Mouse (Mus musculus): ENCODE results near the gene Xrcc4. TPM values are rescaled to one million over a fixed set of nuclear protein-coding genes. Genes with fewer than 3 reads are reported as not detected.
A peak's percentile ranks its signal among the peaks of the same experiment; 100 is the strongest.
"Not testable (repeated sequence)": the region's sequence is repeated elsewhere in the genome, so short reads cannot be mapped to it uniquely, and the experiment has no call there.

The Xrcc4 gene
- polyA plus RNA-seq (2015; fragmentation: Nextera tagmentation; extraction: Ambion mirVana), result 15.2 and 16.9 TPM in 2 replicates

DNA sequence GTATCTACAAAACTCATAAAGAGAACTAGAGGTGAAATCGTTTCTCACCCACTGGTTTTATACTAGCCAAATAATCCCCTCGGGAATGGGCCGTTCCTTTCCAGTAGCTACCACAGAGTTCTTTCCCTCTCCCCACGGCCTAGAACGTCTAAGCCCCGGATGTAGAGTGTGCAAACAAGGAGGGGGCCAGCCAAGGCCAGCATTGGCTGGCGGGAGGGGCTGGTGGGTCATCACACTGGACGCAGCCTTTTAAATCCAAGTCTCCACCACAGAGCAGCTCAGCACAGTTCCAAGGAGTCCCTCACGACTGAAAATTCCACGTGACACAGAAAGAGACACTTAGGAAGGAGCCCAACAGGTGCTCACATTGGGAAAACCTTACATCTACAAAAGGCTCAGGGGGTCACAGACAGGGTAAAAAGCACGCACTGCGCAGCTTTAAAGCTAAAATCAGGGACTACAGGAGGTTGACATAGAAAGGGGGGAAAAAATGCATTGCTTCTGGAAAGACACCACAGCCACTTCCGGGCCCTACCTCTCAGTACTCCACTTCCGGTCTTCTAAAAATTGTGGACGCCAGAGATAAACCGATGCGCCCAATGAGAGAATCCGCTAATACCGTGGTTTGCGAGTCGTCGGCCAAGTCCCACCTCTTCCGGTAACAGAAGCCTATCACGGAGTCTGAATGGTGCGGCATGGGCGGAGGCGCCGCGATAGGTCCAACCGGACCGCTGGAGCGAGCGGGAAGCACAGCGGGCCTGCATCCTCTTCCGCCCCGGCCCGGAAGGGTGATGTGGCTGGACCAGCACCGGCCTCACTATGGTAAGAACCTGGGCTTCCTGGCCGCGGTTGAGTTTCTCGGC is at the start of gene Xrcc4, which contains the start of gene Tmem167:
Gene Xrcc4, minus strand, starts transcription at position 647 of the 863 bp plus-strand sequence.
Gene Tmem167, plus strand, starts transcription at position 162 of the 863 bp plus-strand sequence.
- ATAC-seq (replicated peaks), result peak; percentile 100
- H3K27me3 ChIP-seq, result no peaks in the 10 kb centered on the region
- WGBS, result 2% methylated on average over 41 of the region's 41 CpGs
- H3K27ac ChIP-seq (replicated peaks), result peak within 1 kb of the TSS; percentile 91
- H3K9me3 ChIP-seq, result no peaks in the 10 kb centered on the region
- H3K36me3 ChIP-seq, result no peaks in the 10 kb centered on the region
- peak within 1 kb of the TSS; percentile 96 for H3K4me3 ChIP-seq
- peak within 1 kb of the TSS; percentile 92 for H3K9ac ChIP-seq (replicated peaks)
- H3K4me2 ChIP-seq (replicated peaks), result peak within 1 kb of the TSS; percentile 88
- H3K4me1 ChIP-seq, result peaks cover 12% of the 10 kb centered on the region

DNA sequence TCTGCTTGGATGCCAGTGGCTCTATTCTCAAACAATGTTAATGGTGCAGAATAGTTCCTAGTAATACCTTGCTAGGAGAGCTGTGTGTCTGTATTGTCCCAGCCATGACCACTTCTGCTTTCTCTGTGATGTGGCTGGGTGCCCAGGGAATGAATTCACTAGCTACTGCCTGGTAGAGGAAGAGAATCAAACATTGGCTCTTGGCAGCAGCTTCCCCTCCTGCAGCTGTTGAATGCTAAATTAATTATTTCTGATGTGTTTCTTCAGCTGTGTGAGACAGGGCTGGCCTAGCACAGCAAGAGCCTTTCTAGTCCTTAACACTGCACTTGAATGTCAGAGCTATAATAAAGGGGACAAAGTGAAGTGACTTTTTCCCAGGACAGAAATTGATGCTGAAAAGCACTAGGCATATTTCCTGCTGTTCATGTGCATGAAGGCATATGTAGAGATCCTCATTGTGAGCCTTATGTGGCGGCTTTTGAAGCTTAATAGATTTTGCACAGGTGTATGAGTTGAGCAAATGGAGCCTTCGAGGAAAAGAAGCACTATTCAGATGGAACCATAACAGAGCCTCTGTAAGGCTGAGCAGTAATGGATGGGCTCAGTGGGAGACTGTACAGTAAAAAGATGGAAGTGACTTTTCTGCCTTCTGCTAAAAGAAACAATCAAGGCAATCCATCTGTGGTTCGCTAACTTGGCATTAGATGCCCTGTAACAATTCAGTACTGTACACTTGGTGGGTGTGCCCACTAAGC is 46.9 kb upstream of the Xrcc4 start:
- Histone ChIP-seq H3K27me3 (no peaks in the 10 kb centered on the region), H3K9ac (replicated peaks) (no peak overlapping the region), H3K4me3 (no peak overlapping the region), H3K9me3 (no peaks in the 10 kb centered on the region), H3K4me1 (peaks cover 9% of the 10 kb centered on the region), H3K4me2 (replicated peaks) (no peak overlapping the region), H3K27ac (replicated peaks) (peak overlapping the region; percentile 65), H3K36me3 (no peaks in the 10 kb centered on the region)
- 42% methylated on average over 3 of the region's 3 CpGs for WGBS
- ATAC-seq (replicated peaks), result peak; percentile 95

DNA sequence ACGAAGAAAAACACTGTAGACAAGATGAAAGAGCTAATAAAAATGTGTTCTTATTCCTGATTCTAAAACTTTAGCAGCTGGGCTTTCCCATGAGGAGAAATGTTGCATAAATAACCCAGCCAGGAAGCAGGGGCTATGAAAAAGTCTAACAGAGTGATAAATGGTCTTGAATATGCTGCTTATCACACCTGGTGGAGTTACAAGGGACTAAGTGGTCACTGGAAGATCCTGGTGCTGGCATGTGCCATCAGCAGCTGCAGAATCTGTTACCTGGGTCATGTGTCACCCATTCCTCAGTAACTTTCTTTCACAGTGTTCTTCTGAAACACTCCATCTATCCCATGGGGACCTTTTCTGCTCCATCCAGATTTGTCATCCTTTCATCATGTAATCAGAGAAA is 22.3 kb upstream of the Xrcc4 start:
- H3K9ac ChIP-seq (replicated peaks), result no peak overlapping the region
- no peak overlapping the region for H3K4me2 ChIP-seq (replicated peaks)
- no peaks in the 10 kb centered on the region for H3K4me1 ChIP-seq
- H3K4me3 ChIP-seq, result no peak overlapping the region
- no peaks in the 10 kb centered on the region for H3K9me3 ChIP-seq
- WGBS, result 83% methylated on average over 1 of the region's 1 CpGs
- no peak for ATAC-seq (replicated peaks)
- no peak overlapping the region for H3K27ac ChIP-seq (replicated peaks)
- H3K36me3 ChIP-seq, result 0 out of 2 replicates have a peak, but pooled peaks cover 3% of the 10 kb centered on the region
- no peaks in the 10 kb centered on the region for H3K27me3 ChIP-seq

DNA sequence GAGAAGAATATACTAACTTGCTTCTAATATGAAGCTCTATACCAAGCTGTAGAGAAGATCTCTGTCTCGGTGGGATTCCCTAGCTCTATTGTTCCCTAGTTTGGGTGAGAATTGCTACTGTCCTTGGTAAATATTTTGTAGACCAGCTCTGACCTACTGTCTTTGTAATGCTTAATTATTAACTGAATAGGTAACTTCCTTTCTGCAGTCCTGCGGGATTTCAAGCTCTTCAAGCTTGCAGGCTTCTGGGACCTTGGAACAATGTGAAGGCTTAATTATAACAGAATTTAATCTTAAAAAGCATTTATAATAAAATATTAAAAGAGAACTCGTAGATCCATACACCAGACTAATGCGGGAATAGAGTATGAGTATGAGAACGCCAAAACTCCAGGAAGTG is 19.3 kb upstream of the Xrcc4 start:
- H3K27ac ChIP-seq (replicated peaks); H3K9me3 ChIP-seq; H3K4me3 ChIP-seq; ATAC-seq (replicated peaks); H3K9ac ChIP-seq (replicated peaks); H3K4me2 ChIP-seq (replicated peaks); H3K27me3 ChIP-seq; H3K4me1 ChIP-seq: not testable (repeated sequence)
- H3K36me3 ChIP-seq, result peaks cover 29% of the 10 kb centered on the region
- WGBS, result 95% methylated on average over 5 of the region's 5 CpGs

DNA sequence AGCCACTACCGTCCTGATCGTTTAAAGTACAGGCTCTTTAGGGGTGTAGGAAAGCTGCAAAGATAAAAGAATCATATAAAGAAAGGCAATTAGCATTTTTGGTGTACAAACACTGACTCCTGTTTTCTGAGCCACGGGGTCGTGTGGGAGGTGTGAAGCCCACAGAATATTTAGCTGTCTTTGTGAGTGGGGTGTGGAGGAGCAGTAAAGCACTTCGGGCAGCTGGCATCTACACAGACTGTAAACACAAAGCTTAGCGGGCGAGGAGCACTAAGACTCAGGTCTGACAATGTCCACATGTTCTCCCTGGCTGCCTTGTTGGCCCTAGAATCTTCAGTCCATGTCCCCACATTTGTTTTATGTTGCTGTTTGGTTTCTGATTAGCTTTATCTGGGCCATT is 16.7 kb upstream of the Xrcc4 start:
- no peak overlapping the region for H3K9ac ChIP-seq (replicated peaks)
- H3K36me3 ChIP-seq, result peaks cover 45% of the 10 kb centered on the region
- no peak for ATAC-seq (replicated peaks)
- H3K4me1 ChIP-seq, result no peaks in the 10 kb centered on the region
- no peak overlapping the region for H3K4me3 ChIP-seq
- 92% methylated on average over 7 of the region's 7 CpGs for WGBS
- H3K27me3 ChIP-seq, result no peaks in the 10 kb centered on the region
- no peaks in the 10 kb centered on the region for H3K9me3 ChIP-seq
- no peak overlapping the region for H3K27ac ChIP-seq (replicated peaks)
- H3K4me2 ChIP-seq (replicated peaks), result no peak overlapping the region

DNA sequence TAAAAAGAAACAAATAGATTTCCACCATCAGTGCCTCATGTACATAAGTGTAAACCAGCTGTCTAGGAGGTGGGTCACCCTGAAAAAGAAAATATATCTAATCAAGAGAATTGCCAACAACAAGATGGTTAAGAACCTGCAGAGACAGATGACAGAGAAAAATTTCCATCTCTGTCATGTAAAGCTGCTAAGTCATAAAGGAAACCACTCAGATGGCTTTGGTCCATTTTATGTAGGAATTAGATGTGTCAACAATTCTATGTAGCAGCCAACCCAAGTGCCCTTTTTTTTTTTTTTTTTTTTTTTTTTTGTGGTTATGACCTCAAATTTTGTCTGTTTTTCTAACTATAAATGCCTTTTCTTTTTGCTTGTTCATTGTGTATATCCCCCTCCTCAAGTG is 12.1 kb upstream of the Xrcc4 start:
- Histone ChIP-seq H3K4me1 (no peaks in the 10 kb centered on the region), H3K9ac (replicated peaks) (no peak overlapping the region), H3K9me3 (no peaks in the 10 kb centered on the region), H3K36me3 (peaks cover 44% of the 10 kb centered on the region), H3K4me2 (replicated peaks) (no peak overlapping the region), H3K4me3 (no peak overlapping the region), H3K27me3 (no peaks in the 10 kb centered on the region), H3K27ac (replicated peaks) (no peak overlapping the region)
- ATAC-seq (replicated peaks), result no peak

DNA sequence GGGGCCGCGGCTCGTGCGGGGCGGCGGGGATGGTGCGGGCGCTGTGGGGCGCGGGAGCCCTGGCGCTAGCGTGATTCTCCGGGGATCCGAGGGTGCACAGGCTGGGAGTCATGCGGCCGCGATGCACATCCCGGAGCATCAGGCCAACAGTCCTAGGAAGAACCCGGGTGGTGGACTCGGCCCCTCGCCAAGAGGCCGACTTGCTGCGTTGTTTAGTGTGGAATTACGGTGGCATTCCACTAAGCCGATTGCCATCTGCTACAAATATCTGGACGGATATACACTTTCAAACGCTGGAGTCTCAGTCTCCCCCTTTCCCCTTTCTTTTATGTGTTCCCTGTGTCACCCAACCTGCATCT is 396 bp upstream of the Xrcc4 start:
- H3K4me3 ChIP-seq, result peak overlapping the region; percentile 96
- H3K27ac ChIP-seq (replicated peaks), result peak overlapping the region; percentile 91
- peak overlapping the region; percentile 88 for H3K4me2 ChIP-seq (replicated peaks)
- H3K27me3 ChIP-seq, result no peaks in the 10 kb centered on the region
- under 1% methylated on average over 27 of the region's 27 CpGs for WGBS
- H3K9ac ChIP-seq (replicated peaks), result peak overlapping the region; percentile 92
- H3K4me1 ChIP-seq, result peaks cover 12% of the 10 kb centered on the region
- H3K36me3 ChIP-seq, result no peaks in the 10 kb centered on the region
- peak; percentile 81 for ATAC-seq (replicated peaks)
- no peaks in the 10 kb centered on the region for H3K9me3 ChIP-seq

DNA sequence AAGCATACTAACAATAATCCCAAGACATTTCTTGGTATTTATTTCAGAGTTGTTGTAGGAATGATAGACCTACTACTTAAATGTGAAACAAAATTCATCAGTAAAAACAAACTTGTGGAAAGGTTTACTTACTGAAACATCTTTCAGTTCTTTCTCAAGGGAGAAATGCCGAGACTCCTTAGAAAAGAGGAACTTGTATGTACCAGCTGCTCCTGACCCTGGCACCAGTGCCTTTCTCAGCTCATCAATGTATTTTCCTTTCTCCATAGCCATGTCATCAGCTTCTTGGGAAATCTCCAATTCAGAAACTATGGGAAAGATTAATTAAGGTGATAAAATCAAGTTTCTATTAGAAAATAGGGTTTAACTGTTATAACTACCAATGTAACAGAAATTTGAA is 27.5 kb downstream of the Xrcc4 start:
- no peak for ATAC-seq (replicated peaks)
- 87% methylated on average over 1 of the region's 1 CpGs for WGBS
- Histone ChIP-seq H3K9me3 (no peaks in the 10 kb centered on the region), H3K27me3 (no peaks in the 10 kb centered on the region), H3K36me3 (no peaks in the 10 kb centered on the region), H3K4me1 (no peaks in the 10 kb centered on the region), H3K4me3 (no peak overlapping the region), H3K4me2 (replicated peaks) (no peak overlapping the region), H3K27ac (replicated peaks) (no peak overlapping the region), H3K9ac (replicated peaks) (no peak overlapping the region)

DNA sequence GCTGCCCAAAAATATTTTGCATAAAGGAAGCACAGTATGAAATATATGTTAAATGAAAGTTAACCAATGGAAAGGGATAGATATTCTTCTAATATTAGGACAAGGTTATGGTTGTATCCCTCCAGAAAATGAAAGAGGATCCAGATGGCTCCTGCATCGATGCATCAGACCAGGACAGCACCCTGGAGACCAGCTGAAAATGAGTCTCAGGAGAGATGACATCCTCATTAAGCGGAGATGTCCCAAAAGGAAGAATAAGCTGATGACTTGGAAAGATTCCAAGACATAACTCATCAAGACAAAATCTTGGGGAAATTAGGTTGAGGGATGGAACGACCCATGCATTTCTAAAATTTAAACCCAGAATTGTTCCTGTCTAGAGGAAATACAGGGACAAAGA is 37.0 kb downstream of the Xrcc4 start:
- no peaks in the 10 kb centered on the region for H3K9me3 ChIP-seq
- no peaks in the 10 kb centered on the region for H3K27me3 ChIP-seq
- no peaks in the 10 kb centered on the region for H3K36me3 ChIP-seq
- no peak overlapping the region for H3K27ac ChIP-seq (replicated peaks)
- no peak overlapping the region for H3K4me3 ChIP-seq
- H3K4me1 ChIP-seq, result no peaks in the 10 kb centered on the region
- no peak overlapping the region for H3K9ac ChIP-seq (replicated peaks)
- 62% methylated on average over 3 of the region's 3 CpGs for WGBS
- no peak for ATAC-seq (replicated peaks)
- no peak overlapping the region for H3K4me2 ChIP-seq (replicated peaks)

DNA sequence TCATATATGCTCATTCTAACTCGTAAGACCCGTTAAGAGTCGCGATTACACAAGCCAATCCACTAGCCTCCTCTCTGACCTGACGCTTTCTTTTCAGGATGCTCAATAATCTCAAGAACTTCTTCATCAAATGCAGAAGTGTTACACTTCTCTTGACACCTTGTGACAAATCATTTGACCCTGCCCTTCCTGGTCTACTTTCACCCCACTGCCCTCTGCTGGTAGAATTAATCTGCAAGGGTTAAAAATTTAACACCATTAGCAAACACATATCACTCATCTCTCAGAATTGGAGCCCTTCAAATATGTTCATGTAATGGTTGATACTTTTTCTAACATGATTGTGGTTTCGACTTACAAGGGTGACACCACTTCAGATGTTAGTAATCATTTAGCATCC is 37.7 kb downstream of the Xrcc4 start:
- 79% methylated on average over 6 of the region's 6 CpGs for WGBS

DNA sequence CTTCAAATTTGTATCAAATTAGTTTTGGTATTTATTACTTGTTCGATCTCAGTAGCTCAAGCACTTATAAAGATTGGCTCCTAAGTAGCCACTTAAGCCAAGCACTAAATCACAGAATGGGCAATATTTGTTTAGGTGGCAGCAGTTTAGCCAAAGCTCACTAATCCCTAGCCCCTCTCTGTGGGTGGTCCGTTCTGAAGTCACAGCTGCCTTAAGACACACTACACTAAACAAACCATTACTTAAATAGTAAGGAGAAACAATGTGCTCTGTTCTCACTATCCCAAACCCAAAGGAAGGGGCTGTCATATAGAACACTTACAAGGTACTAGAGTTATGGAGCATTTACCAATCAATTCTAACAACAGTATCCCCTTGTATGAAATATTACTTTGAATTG is 49.8 kb downstream of the Xrcc4 start:
- 10% methylated on average over 2 of the region's 2 CpGs for WGBS
- H3K4me2 ChIP-seq (replicated peaks), result no peak overlapping the region
- no peak for ATAC-seq (replicated peaks)

More for the DNA sequence above, 37.7 kb downstream of the Xrcc4 start:
- H3K4me1 ChIP-seq, result no peaks in the 10 kb centered on the region
- ATAC-seq (replicated peaks), result no peak
- no peak overlapping the region for H3K27ac ChIP-seq (replicated peaks)
- no peak overlapping the region for H3K4me3 ChIP-seq
- H3K36me3 ChIP-seq, result no peaks in the 10 kb centered on the region
- no peak overlapping the region for H3K9ac ChIP-seq (replicated peaks)
- no peaks in the 10 kb centered on the region for H3K9me3 ChIP-seq
- H3K27me3 ChIP-seq, result no peaks in the 10 kb centered on the region
- no peak overlapping the region for H3K4me2 ChIP-seq (replicated peaks)

DNA sequence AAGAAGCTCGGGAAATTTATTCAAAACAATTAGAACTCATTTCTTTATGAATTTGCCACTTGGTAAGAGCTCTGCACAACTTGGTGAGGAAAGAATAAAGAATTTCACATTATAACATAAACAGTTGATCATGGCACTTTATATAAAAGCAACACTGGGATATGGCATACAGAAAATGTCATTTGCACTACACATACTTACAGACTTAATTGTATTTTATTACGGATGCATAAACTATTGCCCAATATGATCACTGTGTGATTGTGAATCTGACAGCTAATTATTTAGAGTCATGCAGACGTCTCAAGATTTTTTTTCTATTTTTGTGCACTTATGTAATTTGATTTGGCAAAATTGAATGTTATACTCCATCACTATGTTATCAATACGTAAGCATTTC is 56.4 kb downstream of the Xrcc4 start:
- no peaks in the 10 kb centered on the region for H3K4me1 ChIP-seq
- no peak overlapping the region for H3K4me3 ChIP-seq
- no peak overlapping the region for H3K9ac ChIP-seq (replicated peaks)
- H3K4me2 ChIP-seq (replicated peaks), result no peak overlapping the region
- H3K36me3 ChIP-seq, result no peaks in the 10 kb centered on the region
- no peaks in the 10 kb centered on the region for H3K27me3 ChIP-seq
- H3K27ac ChIP-seq (replicated peaks), result no peak overlapping the region
- ATAC-seq (replicated peaks), result no peak
- 60% methylated on average over 4 of the region's 4 CpGs for WGBS
- H3K9me3 ChIP-seq, result no peaks in the 10 kb centered on the region

More for the DNA sequence above, 49.8 kb downstream of the Xrcc4 start:
- H3K9ac ChIP-seq (replicated peaks), result no peak overlapping the region
- H3K4me1 ChIP-seq, result no peaks in the 10 kb centered on the region
- no peak overlapping the region for H3K27ac ChIP-seq (replicated peaks)
- H3K9me3 ChIP-seq, result no peaks in the 10 kb centered on the region
- H3K4me3 ChIP-seq, result no peak overlapping the region
- no peaks in the 10 kb centered on the region for H3K36me3 ChIP-seq
- H3K27me3 ChIP-seq, result no peaks in the 10 kb centered on the region

Measured in forebrain, embryonic 15.5 days (tissue).